Mouse (Mus musculus) testis, postnatal 10 days (tissue): ENCODE data around the gene Gm17655.
"Not testable (repeated sequence)": the region's sequence is repeated elsewhere in the genome, so short reads cannot be mapped to it uniquely, and the experiment has no call there.

Source experiments
- DNase-seq: peaks from one replicate; pipeline ENCODE4 v3.0.0; 2021; ENCODE audit warnings: low spot score

Gene Gm17655

DNA sequence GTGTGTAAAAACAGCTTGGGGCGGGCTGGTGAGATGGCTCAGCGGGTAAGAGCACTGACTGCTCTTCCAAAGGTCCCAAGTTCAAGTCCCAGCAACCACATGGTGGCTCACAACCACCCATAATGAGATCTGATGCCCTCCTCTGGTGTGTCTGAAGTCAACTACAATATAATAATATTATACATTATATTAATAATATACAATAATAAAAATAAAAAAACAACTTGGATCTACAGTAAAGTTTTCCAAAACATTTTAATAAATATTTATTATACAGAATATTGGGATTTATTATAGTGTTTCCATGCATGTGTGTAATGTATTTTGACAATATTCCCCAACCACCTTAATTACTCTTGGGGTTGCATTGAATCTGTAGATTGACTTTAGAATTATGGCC lies at the start of gene Gm17655:
Gene Gm17655 (minus strand): TSS at position 101 of the 400 bp plus-strand sequence.
- DNase-seq = not testable (repeated sequence)

DNA sequence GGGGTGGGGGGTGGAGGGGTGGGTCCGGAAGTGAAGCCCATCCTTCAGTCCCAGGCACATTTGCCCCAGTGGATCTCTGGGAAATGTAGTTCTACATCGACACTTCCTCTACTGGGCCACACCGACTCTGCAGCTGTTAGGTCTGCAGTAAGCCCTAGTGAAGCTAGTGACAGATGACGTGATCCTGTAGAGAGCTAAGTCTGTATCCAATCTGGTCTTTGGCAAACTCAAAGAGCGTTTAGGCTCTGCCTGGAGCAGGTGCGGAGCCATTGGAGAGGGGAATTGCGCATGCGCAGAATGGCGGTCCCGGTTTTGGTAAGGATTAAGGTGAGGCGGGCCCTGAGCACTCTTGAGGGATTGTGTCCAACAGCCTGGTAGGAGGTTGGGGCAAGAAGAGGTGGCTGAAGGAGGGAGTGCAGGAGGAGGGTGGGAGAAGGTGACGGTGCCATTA lies 37.7 kb upstream of the Gm17655 start, which contains the start of gene Zfp605:
Gene Zfp605 (plus strand): TSS at position 102 of the 451 bp plus-strand sequence.
- peak; percentile 95 for DNase-seq

DNA sequence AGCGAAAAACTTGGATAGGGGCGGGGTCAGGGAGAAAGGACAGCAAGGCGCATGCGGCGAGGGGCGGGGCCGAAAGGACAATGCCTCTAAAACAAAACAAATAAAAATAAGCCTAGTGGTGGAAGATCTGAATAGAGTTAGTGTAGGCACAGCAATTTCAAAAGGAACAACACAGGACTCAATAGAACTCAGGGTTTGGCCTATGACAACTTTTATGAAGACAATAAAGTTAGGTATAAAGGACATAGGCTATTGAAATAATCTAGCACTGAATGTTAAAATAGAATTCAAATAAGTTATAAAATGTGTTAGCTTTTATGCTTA lies 36.0 kb upstream of the Gm17655 start:
- no peak for DNase-seq

DNA sequence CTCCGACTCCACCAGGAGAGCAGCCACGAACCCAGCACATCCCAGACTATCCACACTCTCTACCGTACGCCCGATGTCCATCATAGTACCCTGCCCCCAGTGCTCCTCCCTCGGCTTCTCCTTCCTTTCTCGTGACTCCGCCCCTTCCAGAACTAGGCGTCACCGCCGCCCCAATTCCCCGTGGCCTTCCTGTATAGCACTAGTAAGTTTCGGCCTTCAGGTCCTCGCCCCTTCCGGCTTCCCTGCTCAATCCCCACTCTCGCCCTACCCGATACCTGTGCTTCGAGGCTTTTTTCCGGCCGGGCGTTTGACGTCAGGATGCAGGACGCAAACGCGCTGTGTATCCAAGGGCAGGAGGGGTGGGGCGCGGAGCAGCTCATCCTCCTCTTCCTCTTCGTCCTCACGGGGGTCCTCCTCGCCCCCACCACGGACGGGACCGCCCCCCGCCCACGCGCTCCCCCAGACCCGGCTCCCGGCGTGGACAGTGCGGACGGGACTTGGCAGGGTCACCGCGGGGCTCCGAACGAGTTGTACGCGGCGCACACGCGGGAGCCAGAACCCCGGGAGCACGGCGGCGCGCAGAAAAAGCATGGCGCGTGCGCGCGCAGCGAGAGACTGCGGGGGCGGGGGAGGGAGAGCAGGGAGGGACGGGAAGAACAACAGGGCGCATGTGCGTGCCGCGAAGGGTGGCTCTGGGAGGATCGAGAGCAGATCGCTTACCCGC lies 35.4 kb upstream of the Gm17655 start, which contains the start of gene Gtpbp6:
Gene Gtpbp6 (minus strand): TSS at position 617 of the 724 bp plus-strand sequence.
- peak; percentile 97 for DNase-seq

DNA sequence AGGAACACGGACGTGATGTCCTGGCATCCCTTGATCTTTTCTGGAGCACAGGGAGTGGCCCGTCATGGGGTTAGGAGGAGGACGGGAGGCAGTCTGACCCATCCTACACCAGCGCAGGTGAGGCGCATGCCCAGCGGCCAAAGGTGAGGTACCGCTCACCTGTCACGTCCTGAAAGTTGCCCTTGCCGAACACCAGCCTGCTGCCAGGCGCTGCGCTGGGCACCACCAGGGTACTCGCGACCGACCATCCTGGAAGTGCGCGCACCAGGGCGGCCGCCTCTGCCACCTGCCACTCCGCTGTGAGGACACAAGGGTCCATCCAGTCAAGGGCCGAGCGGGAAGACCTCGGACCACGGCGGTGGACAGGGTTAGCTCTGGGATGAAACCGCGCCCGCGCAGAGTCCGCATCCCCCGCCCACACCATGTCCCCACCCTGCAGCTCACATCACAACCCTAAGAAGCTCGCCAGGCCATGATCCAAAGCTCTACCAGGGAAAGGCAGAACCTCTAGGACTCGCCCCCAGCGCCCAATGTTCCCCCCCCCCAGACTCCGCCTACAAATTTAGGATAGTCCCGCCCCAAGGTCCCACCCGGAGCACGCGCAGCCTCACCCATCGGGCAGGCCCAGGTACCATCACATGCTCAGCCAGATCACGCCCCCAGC lies 34.7 kb upstream of the Gm17655 start:
- peak; percentile 73 for DNase-seq

DNA sequence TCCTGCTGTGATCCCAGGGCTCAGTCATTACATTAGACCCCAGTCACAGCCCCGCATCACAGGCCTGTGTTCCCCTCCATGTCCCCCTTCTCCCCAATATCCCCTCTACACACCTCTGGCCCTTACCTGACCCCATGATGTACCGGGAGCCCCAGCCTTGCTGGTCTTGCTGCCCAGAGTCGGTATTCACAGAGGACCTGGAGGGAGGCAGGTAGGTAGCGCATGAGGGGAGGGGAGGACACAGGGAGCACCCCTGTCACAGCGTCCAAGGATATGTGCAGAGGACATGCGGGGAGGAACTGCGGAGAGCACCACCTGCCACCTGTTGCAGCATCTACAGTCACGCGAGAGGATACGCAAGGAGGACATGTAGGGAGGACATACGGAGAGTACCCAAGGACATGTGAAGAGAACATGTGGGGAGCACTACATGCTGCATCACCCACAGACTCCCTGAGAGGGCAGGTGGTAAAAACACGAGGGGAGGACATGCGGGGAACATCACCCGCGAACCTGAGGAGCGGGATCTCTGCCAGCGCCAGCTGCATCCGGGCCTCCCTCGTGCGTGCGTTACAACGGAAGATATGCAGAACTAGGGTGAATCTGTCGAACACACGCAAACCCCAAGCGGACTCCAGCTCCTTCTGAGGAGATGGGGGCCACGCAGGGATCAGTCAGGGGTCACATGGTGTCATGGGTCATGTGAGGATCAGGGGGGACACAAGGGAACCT lies 34.0 kb upstream of the Gm17655 start:
- DNase-seq = peak; percentile 45

DNA sequence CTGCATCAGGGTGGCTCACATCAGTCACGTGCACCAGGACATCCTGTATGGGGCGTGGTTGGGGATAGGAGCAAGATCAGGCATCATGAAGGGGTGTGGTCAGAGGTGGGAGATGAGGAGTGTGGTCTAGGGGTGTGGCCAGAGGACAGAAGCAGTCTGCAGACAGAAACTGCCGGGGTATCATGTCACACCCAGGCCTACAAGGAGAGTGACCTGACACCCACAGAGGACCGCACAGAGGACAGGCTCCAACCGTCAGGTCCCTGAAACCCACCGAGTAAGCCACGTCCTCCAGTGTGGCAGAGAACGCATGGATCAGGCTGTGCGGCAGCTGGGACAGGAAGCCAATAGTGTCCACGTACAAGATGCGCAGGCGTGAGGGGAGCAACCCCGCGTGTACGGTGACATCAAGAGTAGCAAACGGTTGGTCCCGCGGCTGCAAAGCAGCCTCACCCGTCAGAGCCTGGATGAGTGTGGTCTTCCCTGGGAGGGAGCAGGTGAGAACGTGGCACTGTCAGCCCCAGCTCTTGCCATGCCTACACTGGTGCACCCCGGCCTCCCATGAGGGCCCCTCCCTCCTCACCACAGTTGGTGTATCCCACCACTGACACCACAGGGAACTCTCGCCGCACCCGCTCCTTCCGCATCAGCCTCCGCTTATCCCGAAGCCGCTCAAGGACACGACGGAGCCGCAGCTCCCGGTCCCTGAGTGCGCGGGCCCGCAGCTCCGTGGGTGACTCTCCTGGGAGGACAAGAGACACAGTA lies 32.5 kb upstream of the Gm17655 start:
- DNase-seq = peak; percentile 47

DNA sequence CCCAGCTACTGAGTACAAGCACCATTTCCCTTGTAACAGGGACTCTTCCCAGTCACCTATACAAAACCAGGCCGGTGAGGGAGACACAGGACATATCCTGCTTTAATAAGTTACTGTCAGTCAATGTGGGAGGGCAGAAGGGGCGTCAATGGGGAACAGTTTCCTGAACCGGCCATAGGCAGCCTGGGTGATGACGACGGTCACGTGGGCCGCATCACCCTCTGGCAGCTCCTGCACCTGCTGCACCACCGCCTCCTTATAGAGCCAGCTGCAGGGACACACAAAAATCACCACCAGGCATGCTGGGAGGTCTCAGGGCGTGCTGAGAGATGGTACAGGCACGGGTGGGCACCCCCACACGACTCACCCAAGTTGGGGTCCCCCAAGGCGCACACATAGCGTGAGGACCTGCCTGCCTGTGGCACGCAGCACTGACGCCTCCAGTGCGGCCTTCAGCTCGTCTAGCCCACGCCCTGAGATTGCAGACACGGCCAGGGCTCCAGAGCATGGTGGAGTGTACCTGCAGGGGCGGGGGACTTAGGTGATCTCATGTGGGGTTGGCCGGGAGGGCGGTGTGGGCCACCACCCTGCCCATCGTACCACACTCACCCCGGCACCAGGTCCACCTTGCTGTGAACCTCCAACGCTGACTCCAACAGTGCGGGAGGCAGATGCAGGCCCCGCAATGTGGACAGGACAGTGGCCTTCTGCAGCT lies 31.7 kb upstream of the Gm17655 start:
- DNase-seq = no peak

DNA sequence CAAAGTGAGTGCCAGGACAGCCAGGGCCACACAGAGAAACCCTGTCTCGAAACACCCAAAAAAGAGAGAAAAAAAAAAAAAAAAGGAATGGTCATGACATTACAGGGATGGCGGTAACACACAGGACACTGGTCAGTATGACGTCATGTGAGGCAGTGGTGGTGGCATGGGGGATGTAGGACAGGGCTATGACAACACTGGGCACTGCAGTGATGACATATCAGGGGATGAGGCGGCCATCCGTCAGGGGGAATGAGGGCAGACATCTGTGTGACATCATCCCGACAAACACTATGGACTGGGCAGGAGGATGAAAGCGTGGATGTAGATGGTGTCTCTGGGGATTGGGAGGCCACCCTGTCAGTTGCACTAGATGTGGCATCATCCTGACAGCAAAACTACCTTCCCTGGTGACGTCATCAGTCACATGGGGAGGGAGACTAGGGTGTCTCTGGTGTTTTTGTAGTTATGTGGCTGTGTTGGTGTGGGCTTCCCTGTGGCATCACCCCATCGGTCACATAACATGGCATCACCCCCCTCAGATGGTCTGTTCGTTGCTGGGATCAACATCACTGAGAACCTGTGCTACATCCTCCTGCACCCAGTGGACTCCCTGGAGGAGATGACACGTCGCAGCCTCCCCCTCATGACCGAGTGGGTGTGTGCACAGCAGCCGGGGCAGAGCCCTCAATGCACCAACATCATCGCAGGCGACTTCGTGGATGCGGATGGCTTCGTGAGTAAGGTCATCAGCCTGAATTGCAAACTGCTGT lies 30.7 kb upstream of the Gm17655 start:
- DNase-seq = no peak

DNA sequence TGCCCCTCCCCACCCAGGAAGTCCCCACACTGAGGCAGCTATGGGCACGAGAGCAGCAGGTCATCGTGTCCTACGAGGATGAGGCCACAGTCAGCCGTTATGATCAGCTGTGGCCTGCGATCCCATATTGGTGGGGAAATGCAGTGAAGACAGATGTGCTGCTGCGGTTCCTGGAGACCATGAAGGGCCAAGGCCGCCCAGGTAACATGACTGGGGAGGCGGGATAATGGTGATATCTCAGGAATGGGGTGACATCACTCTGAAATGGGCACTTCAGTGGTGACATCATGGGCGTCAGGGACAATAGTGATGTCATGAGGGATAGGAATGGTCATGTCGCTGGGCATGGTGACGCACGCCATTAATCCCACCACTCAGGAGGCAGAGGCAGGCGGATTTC lies 30.1 kb upstream of the Gm17655 start:
- no peak for DNase-seq

DNA sequence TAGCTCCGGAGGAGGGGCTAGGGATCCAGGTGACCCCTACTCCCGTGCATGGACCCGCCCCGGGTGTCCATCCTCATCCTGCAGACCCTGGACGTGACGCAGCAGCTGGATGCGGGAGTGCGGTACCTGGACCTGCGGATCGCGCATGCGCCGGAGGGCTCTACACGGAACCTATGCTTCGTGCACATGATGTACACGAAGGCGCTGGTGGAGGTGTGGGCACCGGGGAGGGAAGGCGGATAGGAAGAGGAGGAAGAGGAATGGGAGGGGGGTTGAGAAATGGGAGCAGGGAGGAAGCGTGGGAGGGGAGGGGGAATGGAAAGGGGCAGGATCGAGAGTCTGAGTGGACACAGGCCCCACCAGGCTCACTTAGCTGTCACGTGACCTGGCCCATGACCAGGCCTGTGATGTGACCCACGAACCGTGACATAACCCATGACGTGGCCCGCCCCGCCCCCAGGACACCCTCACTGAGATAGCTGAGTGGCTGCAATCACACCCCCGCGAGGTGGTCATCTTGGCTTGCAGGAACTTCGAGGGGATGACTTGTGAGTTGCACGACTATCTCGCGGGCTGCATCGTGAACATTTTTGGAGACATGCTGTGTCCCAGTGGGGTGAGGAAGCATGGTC lies 29.5 kb upstream of the Gm17655 start:
- DNase-seq = peak; percentile 76

DNA sequence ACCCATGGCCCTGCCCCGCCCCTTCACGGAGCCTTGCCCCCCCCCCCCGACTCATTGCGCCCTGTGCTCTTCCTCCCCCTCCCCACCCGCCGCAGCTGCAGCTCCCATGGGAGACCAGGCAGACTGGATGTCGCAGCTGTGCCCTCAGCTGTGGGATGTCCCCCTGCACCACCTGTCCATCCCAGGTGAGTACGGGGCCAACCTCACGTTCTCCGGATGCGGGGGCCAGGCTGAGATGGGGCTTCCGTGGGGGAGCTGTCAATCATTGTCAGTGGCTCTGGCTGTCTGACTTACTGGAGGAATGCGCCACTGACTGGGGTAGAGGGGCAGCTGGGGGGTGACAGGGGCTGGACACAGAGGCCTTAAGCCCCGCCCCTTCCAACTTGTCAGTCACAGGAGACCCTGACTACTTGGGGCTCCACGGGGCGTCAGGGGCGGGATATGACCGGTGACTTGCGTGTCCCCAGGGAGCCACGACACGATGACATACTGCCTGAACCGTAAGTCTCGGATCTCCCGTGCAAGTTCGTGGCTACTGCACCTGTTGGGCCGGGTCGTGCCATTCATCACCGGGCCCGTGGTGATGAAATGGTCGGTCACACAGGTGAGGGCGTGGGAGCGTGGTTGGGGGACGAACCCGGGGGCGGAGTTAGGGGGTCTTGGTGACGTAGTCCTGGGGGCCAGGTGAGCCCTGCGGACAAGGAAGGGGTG lies 28.8 kb upstream of the Gm17655 start:
- peak; percentile 64 for DNase-seq

DNA sequence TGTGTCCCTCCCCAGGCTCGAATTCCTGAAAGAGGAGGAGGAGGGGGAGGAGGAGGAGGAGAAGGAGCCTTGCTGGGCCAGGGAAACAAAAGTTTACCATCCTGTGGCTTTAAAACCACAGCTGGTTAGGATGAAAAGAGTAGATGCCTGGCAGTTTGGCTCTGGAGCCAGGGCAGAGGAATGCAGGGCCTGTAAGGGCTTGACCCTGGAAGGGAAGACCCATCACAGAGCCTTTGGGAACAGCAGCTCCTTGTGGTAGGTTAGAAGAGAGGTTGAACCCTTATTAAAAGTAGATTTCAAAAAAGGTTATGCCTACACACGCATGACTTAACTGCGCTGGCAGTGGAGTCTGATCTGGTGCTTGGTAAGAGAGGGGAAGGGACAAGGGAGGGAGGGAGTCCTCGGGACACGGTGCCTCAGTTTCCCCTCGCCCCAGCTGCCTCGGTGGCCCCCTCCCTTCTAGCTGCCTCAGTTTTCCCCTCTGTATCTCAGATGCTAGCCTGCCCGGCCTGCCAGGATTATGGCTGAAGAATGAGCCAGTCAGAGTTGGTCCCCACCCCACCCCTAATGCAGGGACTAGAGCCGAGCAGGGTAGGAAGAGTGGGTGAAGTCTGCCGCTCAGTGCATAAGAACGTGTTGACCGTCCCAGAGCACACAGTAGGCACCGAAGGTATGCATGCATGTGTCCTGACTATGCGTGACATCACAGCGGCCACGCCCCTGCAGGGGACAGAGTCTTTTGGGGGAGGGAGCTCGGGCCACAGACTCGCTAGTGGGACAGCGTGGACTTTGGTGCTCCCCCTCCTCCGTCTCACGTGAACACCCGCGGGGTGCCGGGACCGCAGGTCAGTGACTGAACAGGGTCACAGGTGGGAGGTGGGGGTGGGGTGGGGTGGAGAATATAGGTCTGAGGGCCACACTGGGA lies 27.6 kb upstream of the Gm17655 start, which contains the start of gene Plcxd1:
Gene Plcxd1 (plus strand): TSS at position 314 of the 925 bp plus-strand sequence.
- DNase-seq = peak; percentile 54

DNA sequence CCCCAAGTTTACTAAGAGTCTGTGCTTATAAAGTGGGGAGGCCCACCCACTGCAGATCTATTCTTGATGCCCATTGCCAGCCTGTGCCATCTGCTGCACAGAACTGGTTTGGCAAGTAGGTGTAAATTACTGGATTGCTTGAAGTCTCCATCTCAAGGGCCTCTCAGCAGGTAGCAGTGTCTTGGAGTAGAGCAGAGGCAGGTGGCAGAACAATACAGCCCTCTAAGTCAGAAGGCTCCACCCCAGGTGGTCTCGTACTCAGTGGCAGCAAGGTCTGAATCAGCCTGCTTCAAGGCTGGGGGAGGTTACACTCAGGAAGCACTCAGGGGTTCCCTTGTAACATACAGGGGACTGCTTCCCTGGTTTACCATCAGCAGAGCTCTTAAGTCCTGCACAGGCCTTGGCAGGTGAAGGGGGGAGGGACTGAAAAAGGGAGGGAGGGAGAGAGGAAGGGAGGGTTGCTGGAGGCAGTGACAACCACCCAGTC lies 26.7 kb upstream of the Gm17655 start:
- no peak for DNase-seq

DNA sequence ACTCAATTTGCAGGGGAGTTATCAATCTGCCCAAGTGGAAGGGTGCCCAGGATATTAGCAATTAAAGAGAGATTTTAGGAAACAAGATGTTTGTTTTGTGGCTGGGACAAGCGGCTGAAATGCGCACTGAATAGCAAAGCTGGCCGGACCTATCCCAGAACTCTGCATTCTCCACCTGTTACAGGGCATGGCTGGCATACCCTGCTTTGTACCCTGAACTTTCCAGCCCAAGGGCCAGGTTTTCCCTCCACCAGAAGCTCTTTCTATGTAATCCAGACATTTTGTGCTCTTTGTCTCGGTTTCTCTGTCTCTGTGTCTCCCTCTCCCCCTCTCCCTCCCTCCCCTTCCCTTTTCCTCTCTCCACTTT lies 22.5 kb upstream of the Gm17655 start:
- DNase-seq = no peak

DNA sequence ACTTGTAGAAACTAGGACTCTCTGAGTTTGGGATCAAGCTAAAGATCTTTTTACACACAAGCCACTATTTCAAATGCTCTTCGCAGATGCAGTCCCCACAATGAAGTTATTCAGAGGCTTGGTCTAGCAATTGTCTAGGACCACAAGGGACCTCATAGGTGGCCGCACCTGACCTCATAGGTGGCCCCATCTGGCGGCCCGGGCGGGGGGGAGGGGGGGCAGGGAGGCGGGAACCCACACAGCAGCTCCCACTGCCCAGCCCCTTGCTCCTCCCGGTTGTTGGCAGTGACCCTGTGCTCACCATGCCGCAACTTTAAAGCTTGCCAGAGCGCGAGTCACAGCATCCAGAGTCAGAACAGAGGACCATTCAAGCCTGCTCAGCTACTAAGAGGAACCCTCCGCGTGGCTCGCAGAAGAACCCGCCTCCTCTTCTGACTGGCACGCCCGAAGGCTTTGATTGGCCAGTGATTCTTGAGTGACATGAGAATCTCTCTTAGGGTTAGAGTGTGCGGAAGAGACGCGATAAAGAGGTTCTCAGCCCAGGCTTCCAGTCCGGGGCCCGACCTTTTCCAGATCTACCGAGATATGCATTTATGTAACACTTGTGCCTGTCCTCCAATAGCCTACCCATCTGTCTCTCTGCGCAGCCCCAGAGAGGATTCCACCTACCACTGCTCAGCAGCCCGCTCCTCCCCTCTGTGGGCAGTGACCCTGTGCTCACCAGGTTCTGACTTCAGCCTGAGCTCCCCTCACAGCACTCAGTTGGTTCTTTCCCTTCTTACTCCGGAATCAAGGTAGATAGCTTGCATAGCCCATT lies 21.9 kb upstream of the Gm17655 start, which contains the start of gene Gm35315:
Gene Gm35315 (minus strand): TSS at position 391 of the 817 bp plus-strand sequence.
- peak; percentile 79 for DNase-seq

DNA sequence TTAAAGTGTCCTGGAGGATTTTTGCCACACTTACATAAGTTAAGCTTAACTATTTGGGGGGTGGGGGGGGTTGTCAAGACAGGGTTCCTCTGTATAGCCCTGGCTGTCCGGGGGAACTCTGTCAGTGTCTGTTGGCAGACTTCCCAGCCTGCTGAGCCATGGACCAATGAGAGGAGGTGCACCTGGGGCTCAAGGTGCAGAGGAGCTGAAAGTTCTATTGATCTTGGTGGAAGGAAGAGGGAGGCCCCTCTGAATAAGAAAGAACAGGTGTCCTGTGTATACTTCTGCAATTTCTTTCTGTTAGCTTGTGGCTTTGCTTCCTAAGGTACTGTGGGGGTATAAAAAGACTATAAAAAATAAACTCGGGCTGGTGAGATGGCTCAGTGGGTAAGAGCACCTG lies 19.2 kb upstream of the Gm17655 start:
- DNase-seq = no peak
